Mouse (Mus musculus) hindbrain, embryonic 16.5 days (tissue): ENCODE data around the gene Gm28047. TPM values are rescaled to one million over a fixed set of nuclear protein-coding genes. Genes with fewer than 3 reads are reported as not detected.

Experiments
- ATAC-seq: fragments of 200-750 bp; cut with Nextera tagmentation; 2 replicates; pipeline ENCODE4 v1.8.0; 2017; ENCODE audit warnings: moderate TSS enrichment, moderate library complexity
- H3K27ac ChIP-seq: fragments of 300-500 bp; sonication (generic); 2 replicates; pipeline ENCODE4 v1.5.1; 2014; ENCODE audit warnings: low read depth, mild to moderate bottlenecking, control low read depth, low read length, moderate library complexity
- H3K27me3 ChIP-seq: fragments of 300-500 bp; sonication (generic); replicated peaks from 2 replicates; pipeline ENCODE4 v1.6.1; 2014; ENCODE audit warnings: low read length; ENCODE audit not compliant: control insufficient read depth, insufficient read depth
- H3K36me3 ChIP-seq: fragments of 300-500 bp; sonication (generic); 2 replicates; pipeline ENCODE4 v1.6.1; 2014; ENCODE audit warnings: mild to moderate bottlenecking, low read length, moderate library complexity, mixed read lengths; ENCODE audit not compliant: control insufficient read depth, insufficient read depth
- H3K4me1 ChIP-seq: fragments of 300-500 bp; sonication (generic); 2 replicates; pipeline ENCODE4 v1.6.1; 2014; ENCODE audit warnings: low read depth, low read length; ENCODE audit not compliant: control insufficient read depth, insufficient read depth
- H3K4me2 ChIP-seq: fragments of 300-500 bp; sonication (generic); 2 replicates; pipeline ENCODE4 v1.6.1; 2014; ENCODE audit warnings: mild to moderate bottlenecking, low read length, control low read depth, moderate library complexity
- H3K4me3 ChIP-seq: fragments of 300-500 bp; sonication (generic); 2 replicates; pipeline ENCODE4 v1.5.1; 2014; ENCODE audit warnings: mild to moderate bottlenecking, low read length, control low read depth, moderate library complexity
- H3K9ac ChIP-seq: fragments of 300-500 bp; sonication (generic); 2 replicates; pipeline ENCODE4 v1.6.1; 2014; ENCODE audit warnings: low read depth, mild to moderate bottlenecking, control low read depth, low read length, moderate library complexity
- H3K9me3 ChIP-seq: fragments of 300-500 bp; sonication (generic); 2 replicates; pipeline ENCODE4 v1.6.1; 2014; ENCODE audit warnings: mild to moderate bottlenecking, low read length, moderate library complexity; ENCODE audit not compliant: control insufficient read depth
- WGBS: fragments of 180-500 bp; shearing (Covaris S2); extraction: QIAGEN DNeasy Blood & Tissue Kit; methylation state at CpG from one replicate; pipeline ENCODE4 v1.1.7; 2014; 5-methylcytosine and 5-hydroxymethylcytosine counted together
- polyA plus RNA-seq: library from polyadenylated mRNA; unstranded; fragments of >200 nt; fragmentation: Nextera tagmentation; extraction: Ambion mirVana; gene quantifications from 2 replicates; pipeline ENCODE4 v1.2.1, GENCODE M21; 2015

Gm28047 gene
- not detected in 2 replicates for polyA plus RNA-seq

DNA sequence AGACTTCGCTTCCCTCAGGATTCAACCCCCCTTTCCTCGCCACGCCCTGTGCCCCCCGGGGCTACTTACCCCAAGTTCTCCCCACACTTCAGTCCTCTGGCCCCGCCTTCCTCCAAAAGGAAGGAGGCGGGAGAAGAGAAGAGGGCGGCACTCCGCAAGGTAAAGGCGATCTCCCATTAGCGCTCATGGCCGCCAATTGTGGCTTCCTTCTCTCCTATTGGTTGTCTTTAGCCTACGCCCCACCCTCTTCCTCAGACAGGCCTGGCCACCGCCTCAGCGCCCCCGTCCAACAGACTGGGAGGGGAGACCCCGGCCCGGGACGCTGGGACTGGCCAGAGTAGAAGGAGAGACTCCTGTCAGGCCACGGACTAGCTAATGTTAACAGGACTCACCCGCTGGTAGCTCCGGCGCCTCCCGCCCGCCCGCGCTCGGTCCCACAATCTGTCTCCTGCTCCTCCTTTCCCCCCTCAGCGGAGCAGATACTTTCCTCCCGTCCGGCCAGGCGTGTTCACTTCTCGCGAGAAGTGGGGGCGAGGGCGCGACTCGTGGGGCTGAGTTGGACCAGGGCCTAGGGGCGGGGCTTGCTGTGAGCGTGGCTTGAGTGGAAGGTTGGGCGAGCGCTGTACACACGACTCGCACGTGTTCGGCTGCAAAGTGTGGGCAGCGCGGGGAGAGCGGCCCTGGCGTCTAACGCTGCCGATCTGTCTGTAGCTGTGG, at the start of gene Gm28047, which contains the start of gene Atf7:
Gene Gm28047, minus strand, starts transcription at position 98 of the 717 bp plus-strand sequence.
Gene Atf7, minus strand, starts transcription at position 495 of the 717 bp plus-strand sequence.
- peak; percentile 99 for ATAC-seq
- under 1% methylated on average over 51 of the region's 51 CpGs for WGBS
- no peaks in the 10 kb centered on the region for H3K36me3 ChIP-seq

DNA sequence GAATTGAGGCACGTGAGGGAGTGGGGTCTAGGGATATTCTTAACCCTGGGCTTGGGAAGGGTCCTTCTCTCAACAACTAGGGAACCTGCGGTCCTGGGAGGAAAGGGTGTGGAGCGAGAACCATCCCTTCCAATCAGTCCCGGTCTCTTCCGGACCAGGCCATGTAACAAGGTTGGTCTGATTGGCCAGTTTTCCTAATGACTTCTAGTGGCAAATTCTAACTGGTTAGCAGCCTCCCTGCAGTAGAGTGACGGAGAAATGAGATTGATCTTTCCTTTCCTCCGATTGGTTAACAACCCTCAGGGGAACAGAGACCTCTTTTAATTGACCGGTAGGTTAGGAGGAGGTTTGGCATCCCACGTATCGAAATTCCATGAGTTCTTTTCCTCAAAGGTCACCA, 48.7 kb upstream of the Gm28047 start:
- peak; percentile 66 for ATAC-seq
- H3K9ac ChIP-seq = no peak overlapping the region
- no peaks in the 10 kb centered on the region for H3K9me3 ChIP-seq
- H3K4me3 ChIP-seq = peak overlapping the region; percentile 11
- 2% methylated on average over 10 of the region's 10 CpGs for WGBS
- H3K4me1 ChIP-seq = peaks cover 24% of the 10 kb centered on the region
- no peaks in the 10 kb centered on the region for H3K36me3 ChIP-seq
- H3K27ac ChIP-seq = peak overlapping the region; percentile 97
- no peaks in the 10 kb centered on the region for H3K27me3 ChIP-seq
- H3K4me2 ChIP-seq = peak overlapping the region; percentile 74

More for the DNA sequence above, at the start of gene Gm28047, which contains the start of gene Atf7:
- peak within 1 kb of the TSS; percentile 99 for H3K27ac ChIP-seq
- peaks cover 14% of the 10 kb centered on the region for H3K4me1 ChIP-seq
- peak within 1 kb of the TSS; percentile 82 for H3K4me3 ChIP-seq
- peak within 1 kb of the TSS; percentile 83 for H3K9ac ChIP-seq
- H3K27me3 ChIP-seq = no peaks in the 10 kb centered on the region
- H3K9me3 ChIP-seq = no peaks in the 10 kb centered on the region
- peak within 1 kb of the TSS; percentile 79 for H3K4me2 ChIP-seq

DNA sequence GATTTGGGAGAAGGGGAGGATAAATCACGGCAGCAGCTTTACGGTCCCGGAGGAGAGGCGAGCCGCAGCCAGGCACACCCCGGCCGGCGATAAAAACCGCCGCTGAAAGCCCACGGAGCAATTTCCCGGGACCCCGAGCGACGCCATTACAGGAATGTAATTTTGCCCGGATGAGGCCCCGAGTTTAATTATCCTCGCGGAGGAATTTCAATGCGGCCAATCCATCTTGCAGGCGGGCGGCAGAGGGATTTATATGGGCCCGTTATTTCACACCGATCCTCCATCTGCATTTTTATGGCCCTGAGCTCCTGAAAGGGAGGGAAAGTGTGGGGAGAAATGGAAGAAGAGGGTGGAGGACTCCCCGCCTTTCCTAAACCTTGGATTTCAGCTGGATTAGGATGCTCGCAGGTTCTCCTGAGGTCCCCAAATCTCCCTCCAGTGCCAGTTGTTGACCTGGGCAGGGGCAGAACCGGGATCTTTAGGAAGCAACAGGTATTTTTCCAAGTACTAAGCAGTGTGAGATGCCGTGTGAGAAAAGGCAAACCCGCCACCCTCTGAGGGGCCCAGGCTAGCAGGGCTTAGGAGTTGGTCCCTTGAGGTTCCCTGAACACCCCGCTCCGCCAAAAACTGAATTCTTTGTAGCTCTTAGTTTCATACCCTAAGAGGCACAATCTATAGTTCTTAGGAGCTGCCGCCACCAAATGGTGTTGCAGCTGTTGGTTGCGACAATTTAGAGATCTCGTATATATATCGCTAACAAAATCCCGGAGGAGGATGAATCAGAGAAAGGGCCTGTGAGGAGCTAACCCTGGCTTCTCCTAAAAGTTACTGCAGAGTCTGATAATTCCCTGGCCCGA, 47.6 kb upstream of the Gm28047 start, which contains the start of gene Atp5g2:
Gene Atp5g2, minus strand, starts transcription at position 138 of the 857 bp plus-strand sequence.
- ATAC-seq = no peak
- no peaks in the 10 kb centered on the region for H3K9me3 ChIP-seq
- no peaks in the 10 kb centered on the region for H3K27me3 ChIP-seq
- peaks cover 24% of the 10 kb centered on the region for H3K4me1 ChIP-seq
- peak within 1 kb of the TSS; percentile 47 for H3K4me3 ChIP-seq
- H3K36me3 ChIP-seq = no peaks in the 10 kb centered on the region; the same call in 1 of the 2 replicates
- WGBS = 3% methylated on average over 37 of the region's 37 CpGs
- H3K4me2 ChIP-seq = peak within 1 kb of the TSS; percentile 74
- peak within 1 kb of the TSS; percentile 76 for H3K9ac ChIP-seq
- H3K27ac ChIP-seq = peak within 1 kb of the TSS; percentile 97

DNA sequence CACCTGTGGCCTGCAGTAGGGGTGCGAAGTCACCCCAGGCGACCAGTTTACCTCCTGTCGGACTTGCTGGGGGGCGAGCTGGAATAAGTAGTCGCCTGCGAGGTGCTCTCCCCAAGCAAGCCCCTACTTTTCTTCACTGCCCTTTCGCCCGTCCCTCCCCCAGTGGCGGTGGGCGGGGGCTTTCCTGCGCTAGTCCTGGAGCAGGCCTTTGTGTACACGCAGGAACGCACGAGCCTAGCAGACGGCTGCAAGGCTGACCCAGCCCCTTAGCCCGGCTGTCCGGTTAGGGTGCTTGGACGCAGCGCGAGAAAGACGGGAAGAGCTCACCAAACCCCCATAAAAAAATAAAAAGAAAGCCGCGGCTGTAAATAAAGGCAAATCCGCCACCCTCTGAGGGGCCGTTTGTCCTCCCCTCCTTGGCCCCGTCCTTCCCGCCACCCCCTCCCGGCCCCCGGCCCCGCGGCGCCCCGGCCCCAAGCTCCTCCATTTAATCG, 46.9 kb upstream of the Gm28047 start:
- peak; percentile 56 for ATAC-seq
- Histone ChIP-seq H3K4me3 (peak overlapping the region; percentile 47), H3K4me2 (peak overlapping the region; percentile 74), H3K9ac (peak overlapping the region; percentile 76), H3K27me3 (no peaks in the 10 kb centered on the region), H3K9me3 (no peaks in the 10 kb centered on the region), H3K27ac (peak overlapping the region; percentile 97), H3K36me3 (peaks cover 4% of the 10 kb centered on the region; the same call in 1 of the 2 replicates), H3K4me1 (peaks cover 24% of the 10 kb centered on the region)
- under 1% methylated on average over 29 of the region's 34 CpGs for whole genome bisulfite sequencing

DNA sequence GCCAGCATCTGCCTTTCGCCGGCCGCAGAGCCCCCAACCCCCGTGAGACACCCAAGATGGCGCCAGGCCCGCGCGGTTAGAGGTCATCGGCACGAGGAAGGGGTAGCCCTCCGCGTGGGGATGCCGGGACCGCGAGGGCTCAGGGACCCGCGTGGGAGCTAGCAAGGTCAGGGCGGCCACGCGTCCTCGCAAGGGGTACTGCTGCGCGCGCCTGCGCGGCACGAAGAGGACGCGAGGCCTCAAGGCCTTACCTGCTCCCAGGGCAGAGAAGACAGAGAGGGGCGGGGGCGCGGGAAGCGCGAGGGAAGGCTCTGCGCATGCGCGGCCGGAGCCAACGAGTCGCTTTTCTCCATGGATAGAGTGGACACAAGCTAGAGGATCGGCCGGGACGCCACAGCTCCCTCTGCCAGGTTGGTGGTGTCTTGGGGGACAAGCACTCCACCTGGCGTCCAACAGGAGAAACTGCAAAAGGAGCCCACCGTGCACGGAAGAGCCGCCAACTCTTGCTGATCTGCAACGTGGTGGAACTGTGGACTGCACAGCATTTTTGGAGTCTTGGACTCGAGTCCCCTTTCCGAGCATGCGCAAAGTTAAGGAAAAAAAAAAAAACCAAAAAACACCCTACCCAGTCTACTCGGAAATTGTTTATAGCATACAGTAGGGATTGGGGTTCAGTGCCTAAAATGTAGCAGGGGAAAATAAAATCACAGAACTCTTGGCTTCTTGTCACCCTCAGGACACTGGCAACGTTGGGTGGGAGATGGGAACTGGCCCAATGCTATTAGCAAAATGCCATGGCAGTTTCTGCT, 46.1 kb upstream of the Gm28047 start:
- peak; percentile 93 for ATAC-seq
- Histone ChIP-seq H3K4me2 (peak overlapping the region; percentile 74), H3K9ac (peak overlapping the region; percentile 83), H3K27ac (peak overlapping the region; percentile 97), H3K27me3 (no peaks in the 10 kb centered on the region), H3K4me1 (peaks cover 24% of the 10 kb centered on the region), H3K9me3 (no peaks in the 10 kb centered on the region), H3K36me3 (peaks cover 4% of the 10 kb centered on the region; the same call in 1 of the 2 replicates), H3K4me3 (peak overlapping the region; percentile 53)
- under 1% methylated on average over 53 of the region's 53 CpGs for whole genome bisulfite sequencing

DNA sequence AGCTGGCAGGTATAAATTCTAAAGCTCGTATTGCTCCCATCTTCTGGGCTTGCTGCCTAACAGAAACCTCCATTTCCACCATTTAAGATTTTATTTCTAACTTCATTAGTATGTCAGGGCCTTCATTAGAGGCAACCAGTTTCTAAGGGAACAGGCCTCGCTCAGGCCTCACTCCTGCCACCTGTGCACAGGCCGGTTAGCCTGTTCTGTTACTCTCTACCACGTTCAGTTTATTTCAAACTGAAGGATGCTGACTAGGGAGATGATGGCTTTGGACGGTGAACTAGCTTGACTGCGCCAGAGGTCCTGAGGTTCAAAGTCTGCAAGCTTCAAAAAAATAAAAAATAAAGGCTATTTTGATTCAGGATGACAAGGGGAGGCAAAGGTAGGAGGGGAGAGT, 45.4 kb upstream of the Gm28047 start:
- Histone ChIP-seq H3K9me3 (no peaks in the 10 kb centered on the region), H3K4me1 (peaks cover 24% of the 10 kb centered on the region), H3K27me3 (no peaks in the 10 kb centered on the region), H3K9ac (peak overlapping the region; percentile 83), H3K4me2 (peak overlapping the region; percentile 66), H3K4me3 (peak overlapping the region; percentile 53), H3K27ac (peak overlapping the region; percentile 91), H3K36me3 (peaks cover 8% of the 10 kb centered on the region; the same call in 1 of the 2 replicates)
- 9% methylated on average over 6 of the region's 6 CpGs for WGBS
- no peak; the same call in 1 of the 2 replicates for ATAC-seq

DNA sequence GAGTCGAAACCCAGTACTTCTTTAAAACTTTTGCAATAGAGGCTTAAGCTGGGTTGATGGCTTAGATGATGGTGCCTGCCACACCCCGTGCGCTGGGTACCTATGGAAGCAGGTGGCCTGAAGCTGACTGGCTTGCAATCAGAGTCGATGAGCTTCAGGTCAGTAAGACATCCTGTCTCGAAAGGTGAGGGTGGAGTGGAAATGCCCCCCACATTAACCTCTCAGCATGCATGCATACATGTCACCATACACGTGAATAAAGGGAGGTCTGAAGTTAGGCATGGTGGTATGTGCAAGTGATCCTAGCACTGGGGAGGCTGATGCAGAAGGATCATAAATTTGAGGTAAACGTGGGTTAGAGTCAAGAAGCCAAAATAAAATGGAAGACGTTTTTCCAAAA, 44.7 kb upstream of the Gm28047 start:
- H3K36me3 ChIP-seq = peaks cover 10% of the 10 kb centered on the region
- H3K9me3 ChIP-seq = no peaks in the 10 kb centered on the region
- H3K9ac ChIP-seq = no peak overlapping the region
- H3K4me2 ChIP-seq = peak overlapping the region; percentile 66; the same call in 1 of the 2 replicates
- no peak overlapping the region for H3K27ac ChIP-seq
- no peak overlapping the region for H3K4me3 ChIP-seq
- ATAC-seq = no peak
- H3K4me1 ChIP-seq = peaks cover 24% of the 10 kb centered on the region
- 90% methylated on average over 8 of the region's 8 CpGs for whole genome bisulfite sequencing
- no peaks in the 10 kb centered on the region for H3K27me3 ChIP-seq

GRCm38 (mm10) chr15:102665494-102665893, 40.6 kb upstream of the Gm28047 start:
- ATAC-seq = no peak
- Histone ChIP-seq H3K9ac (no peak overlapping the region), H3K4me1 (0 out of 2 replicates have a peak, but pooled peaks cover 5% of the 10 kb centered on the region), H3K4me3 (no peak overlapping the region), H3K36me3 (peaks cover 25% of the 10 kb centered on the region), H3K9me3 (no peaks in the 10 kb centered on the region), H3K27me3 (no peaks in the 10 kb centered on the region), H3K4me2 (no peak overlapping the region), H3K27ac (no peak overlapping the region)
- 57% methylated on average over 4 of the region's 4 CpGs for WGBS
